Mouse (Mus musculus) gonadal fat pad, adult 2 months (tissue): ENCODE data around the gene Tmem50a. TPM values are rescaled to one million over a fixed set of nuclear protein-coding genes. Genes with fewer than 3 reads are reported as not detected.
"Not testable (repeated sequence)": the region's sequence is repeated elsewhere in the genome, so short reads cannot be mapped to it uniquely, and the experiment has no call there.

Experiments
- DNase-seq: peaks from one replicate; pipeline ENCODE4 v3.0.0-alpha.2; 2012; ENCODE audit warnings: low read depth
- polyA plus RNA-seq: library from polyadenylated mRNA; depleted of rRNA; stranded (reverse); fragments of >200 nt; gene quantifications from 2 replicates; pipeline ENCODE4 v1.2.3, GENCODE M21; 2012

The Tmem50a gene
- polyA plus RNA-seq, 1 experiment, result 139 TPM

- DNase-seq, result no peak
Observed at GRCm38 (mm10) chr4:134923258-134924018, 8.6 kb upstream of the Tmem50a start, which contains the start of gene Rsrp1. TSS of gene Rsrp1 (plus strand) at chr4:134923592.

- DNase-seq, result no peak
Observed at GRCm38 (mm10) chr4:134922925-134923244, 8.1 kb upstream of the Tmem50a start.

GRCm38 (mm10) chr4:134922111-134922924, 7.5 kb upstream of the Tmem50a start:
- no peak for DNase-seq

- DNase-seq, result no peak
Observed at GRCm38 (mm10) chr4:134921703-134922102, 6.9 kb upstream of the Tmem50a start.

- no peak for DNase-seq
Observed at GRCm38 (mm10) chr4:134920631-134921030, 5.8 kb upstream of the Tmem50a start.

- DNase-seq, result no peak
Observed at GRCm38 (mm10) chr4:134919733-134920540, 5.1 kb upstream of the Tmem50a start.

- no peak for DNase-seq
Observed at GRCm38 (mm10) chr4:134918381-134918780, 3.6 kb upstream of the Tmem50a start.

- no peak for DNase-seq
Observed at GRCm38 (mm10) chr4:134917194-134917593, 2.4 kb upstream of the Tmem50a start.

- no peak for DNase-seq
Observed at GRCm38 (mm10) chr4:134915223-134916050, 613 bp upstream of the Tmem50a start.

GRCm38 (mm10) chr4:134914122-134914863, 531 bp downstream of the Tmem50a start:
- no peak for DNase-seq

- no peak for DNase-seq
Observed at GRCm38 (mm10) chr4:134913413-134913812, 1.4 kb downstream of the Tmem50a start.

GRCm38 (mm10) chr4:134911406-134911805, 3.4 kb downstream of the Tmem50a start:
- not testable (repeated sequence) for DNase-seq

GRCm38 (mm10) chr4:134903046-134903445, 11.8 kb downstream of the Tmem50a start:
- no peak for DNase-seq

GRCm38 (mm10) chr4:134901126-134901525, 13.7 kb downstream of the Tmem50a start:
- no peak for DNase-seq

- no peak for DNase-seq
Observed at GRCm38 (mm10) chr4:134897256-134897655, 17.6 kb downstream of the Tmem50a start.

- no peak for DNase-seq
Observed at GRCm38 (mm10) chr4:134892096-134892495, 22.7 kb downstream of the Tmem50a start.

GRCm38 (mm10) chr4:134884364-134884763, 30.5 kb downstream of the Tmem50a start:
- DNase-seq, result no peak

GRCm38 (mm10) chr4:134883808-134884207, 31.0 kb downstream of the Tmem50a start:
- no peak for DNase-seq

GRCm38 (mm10) chr4:134883266-134883665, 31.6 kb downstream of the Tmem50a start:
- DNase-seq, result no peak

GRCm38 (mm10) chr4:134880041-134880440, 34.8 kb downstream of the Tmem50a start:
- no peak for DNase-seq
